Comparison of ENCODE assay signal across 10 mouse cellular contexts in the genomic region with DNA sequence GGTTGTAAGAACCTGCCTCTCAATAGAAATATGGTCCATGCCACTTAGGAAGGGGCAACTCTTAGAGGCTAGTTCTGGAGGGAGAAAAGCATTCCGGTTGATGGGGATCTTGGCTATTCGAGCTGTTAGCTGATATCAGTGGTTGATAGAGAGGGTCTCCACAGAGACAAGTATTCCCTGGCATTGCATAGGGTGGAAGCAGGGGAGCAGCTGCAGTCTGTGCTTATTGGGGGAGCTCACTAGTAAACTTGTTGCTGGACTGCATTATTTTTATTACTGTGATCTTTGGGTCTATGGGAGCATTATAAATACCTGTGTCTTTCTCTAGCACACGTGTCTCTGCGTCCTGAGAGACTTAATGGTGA.
DNase-seq lines count a peak whose midpoint lies in the region; ATAC-seq and TF ChIP-seq lines count a peak whose summit lies in the region.
"Had no signal": no experiment of that assay in that cellular context is flagged by ENCODE, and none has a peak within 500 bp of the region (broad histone marks: within the 10 kb centered on the region; RNA-seq: fewer than 3 reads in every experiment).

No protein-coding gene starts in this region.

- DNase-seq in cerebellum, adult 2 months, result no peak
- DNase-seq in cerebellum, adult 8-10 months, result no peak
- DNase-seq in liver, postnatal 0 days, result no peak
- DNase-seq in spleen, postnatal 36 days (ENCODE audit: low spot score in 2 of 2), result no peak
- no peak for DNase-seq in frontal cortex, postnatal 10 days (ENCODE audit: low spot score in 2 of 2)
- DNase-seq in cerebellum, adult 9-10 months, result no peak
- DNase-seq: heart, adult 2 months; spleen, adult 18-20 months had no signal

- H3K4me1 ChIP-seq in cerebellum, adult 2 months (ENCODE audit: control insufficient read depth, insufficient read depth, low read length), result no peaks in the 10 kb centered on the region
- peaks cover 70% of the 10 kb centered on the region for H3K4me1 ChIP-seq in megakaryocyte, embryonic 14.5 days
- no peaks in the 10 kb centered on the region for H3K4me1 ChIP-seq in liver, postnatal 0 days (ENCODE audit: insufficient read depth)

- H3K9me3 ChIP-seq in megakaryocyte, embryonic 14.5 days, result no peaks in the 10 kb centered on the region
- no peaks in the 10 kb centered on the region for H3K9me3 ChIP-seq in liver, postnatal 0 days (ENCODE audit: low read length)

- TF ChIP-seq POLR2A in cerebellum, adult 2 months (IDR thresholded peaks at IDR 0.05; ENCODE audit: borderline replicate concordance, insufficient read depth, low read length), result no peak

- H3K4me3 ChIP-seq in cerebellum, adult 2 months (replicated peaks; ENCODE audit: insufficient read depth, low read depth, low read length), result peak overlapping the region; percentile 90
- peak overlapping the region; percentile 90 for H3K4me3 ChIP-seq in megakaryocyte, embryonic 14.5 days (replicated peaks)
- no peak overlapping the region for H3K4me3 ChIP-seq in liver, postnatal 0 days (ENCODE audit: low read depth, low read length)
- H3K4me3 ChIP-seq: heart, adult 2 months had no signal

- no peak overlapping the region for H3K27ac ChIP-seq in cerebellum, adult 2 months (ENCODE audit: insufficient read depth, low read length)
- no peak overlapping the region for H3K27ac ChIP-seq in liver, postnatal 0 days (ENCODE audit: low read depth)
- H3K27ac ChIP-seq: heart, adult 2 months had no signal

- TF ChIP-seq CTCF in cerebellum, adult 2 months (IDR thresholded peaks at IDR 0.05; ENCODE audit: borderline replicate concordance, insufficient read depth, low read depth, low read length), result no peak
- no peak for TF ChIP-seq CTCF in liver, postnatal 0 days (IDR thresholded peaks at IDR 0.05; ENCODE audit: low read depth)

- H3K9ac ChIP-seq in liver, postnatal 0 days (replicated peaks), result no peak overlapping the region

- peak overlapping the region; percentile 10 for H3K4me2 ChIP-seq in liver, postnatal 0 days (ENCODE audit: low read depth, low read length)

- ATAC-seq in megakaryocyte, adult 5-6 weeks (ENCODE audit: poor library complexity, severe bottlenecking), result no peak
- no peak for ATAC-seq in liver, postnatal 0 days

- TF ChIP-seq EP300 in liver, postnatal 0 days (IDR thresholded peaks at IDR 0.05; ENCODE audit: low read depth), result no peak

- no peaks in the 10 kb centered on the region for H3K27me3 ChIP-seq in cerebellum, adult 2 months (ENCODE audit: control insufficient read depth, insufficient read depth, low read length)
- H3K27me3 ChIP-seq in megakaryocyte, embryonic 14.5 days (replicated peaks), result no peaks in the 10 kb centered on the region
- peaks cover 6% of the 10 kb centered on the region; the same call in 1 of the 2 replicates for H3K27me3 ChIP-seq in liver, postnatal 0 days (ENCODE audit: insufficient read depth, low read length)

- WGBS in cerebellum, adult 2 months, result 37% methylated on average over 4 of the region's 4 CpGs
- 34% methylated on average over 4 of the region's 4 CpGs for WGBS in liver, postnatal 0 days (ENCODE audit: insufficient replicate concordance)

- peaks cover 5% of the 10 kb centered on the region for H3K36me3 ChIP-seq in megakaryocyte, embryonic 14.5 days (replicated peaks; ENCODE audit: low read length)
- H3K36me3 ChIP-seq in liver, postnatal 0 days (replicated peaks; ENCODE audit: insufficient read depth, low read length), result no peaks in the 10 kb centered on the region
